Mouse (Mus musculus): ENCODE results near the gene Pip4k2c.

- TF ChIP-seq POLR2A (IDR thresholded peaks at IDR 0.05; ENCODE audit: insufficient read depth, low read length) (no peak), CTCF (IDR thresholded peaks at IDR 0.05; ENCODE audit: low read depth, low read length) (no peak)
Observed at GRCm38 (mm10) chr10:127158471-127158870, 52.9 kb downstream of the Pip4k2c start.
